Mouse (Mus musculus): ENCODE measurements at regions not wholly inside any gene's neighbourhood (a gene's known extent, or its start where the extent isn't known, plus 50 kb on each side); places are given as distances from the start of the nearest gene placed in this dataset.

DNA sequence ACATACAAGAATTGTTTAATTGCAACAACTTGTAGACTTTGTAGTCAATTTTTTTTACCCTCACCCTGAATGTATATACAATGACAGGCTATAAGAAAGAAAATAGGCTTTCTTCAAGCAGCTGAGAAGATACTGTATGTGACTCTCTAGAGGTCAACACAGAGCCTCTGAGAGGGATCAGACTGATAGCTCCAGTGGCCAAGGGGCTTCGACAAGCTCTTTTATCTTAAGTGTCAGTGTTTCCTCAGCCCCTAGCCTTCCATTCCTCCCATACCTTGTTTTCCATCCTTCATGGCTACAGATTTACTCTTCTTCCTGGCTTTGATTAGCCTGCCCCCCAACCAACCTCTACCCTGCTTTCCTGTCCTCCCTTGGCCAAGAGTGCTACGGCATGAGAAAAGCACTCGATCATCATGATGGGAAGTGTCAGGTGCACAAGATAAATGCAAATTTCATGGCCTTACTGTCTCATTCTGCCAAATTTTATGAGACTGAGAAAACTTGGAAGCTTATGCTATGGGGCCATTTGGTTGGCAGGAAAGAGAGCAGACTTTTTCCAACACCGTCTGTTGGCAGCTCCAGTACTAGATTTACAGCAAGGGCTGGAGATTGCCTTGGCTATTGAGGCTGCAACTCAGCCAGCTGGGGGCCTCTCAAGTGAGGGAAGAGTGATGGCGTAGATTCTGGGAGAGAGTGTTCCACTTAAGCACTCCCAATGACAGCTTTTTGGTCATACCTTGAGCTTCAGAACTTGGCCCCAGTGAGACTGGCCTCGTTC lies 484.3 kb upstream of the Etaa1 start:
- DNase-seq (ENCODE audit: low read depth, low spot score): no peak

DNA sequence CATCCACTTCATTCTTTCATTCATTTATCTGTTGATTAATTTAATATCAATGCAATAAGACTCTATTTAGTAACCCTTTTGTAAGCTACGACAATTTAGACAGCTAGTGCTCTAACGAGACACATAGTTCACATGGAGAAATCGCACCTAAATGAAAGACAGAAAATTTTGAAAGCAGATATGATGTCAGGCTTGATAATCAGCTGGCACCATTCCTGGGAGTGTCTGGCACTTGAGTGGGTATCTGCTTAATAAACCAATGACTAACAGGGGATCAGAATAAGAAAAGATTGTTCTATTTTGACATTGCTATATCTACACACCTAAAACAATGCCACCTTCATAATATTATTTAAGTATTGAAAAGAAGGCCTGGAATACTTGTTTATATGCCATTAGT lies 467.4 kb upstream of the Etaa1 start:
- DNase-seq (ENCODE audit: low read depth, low spot score): no peak

DNA sequence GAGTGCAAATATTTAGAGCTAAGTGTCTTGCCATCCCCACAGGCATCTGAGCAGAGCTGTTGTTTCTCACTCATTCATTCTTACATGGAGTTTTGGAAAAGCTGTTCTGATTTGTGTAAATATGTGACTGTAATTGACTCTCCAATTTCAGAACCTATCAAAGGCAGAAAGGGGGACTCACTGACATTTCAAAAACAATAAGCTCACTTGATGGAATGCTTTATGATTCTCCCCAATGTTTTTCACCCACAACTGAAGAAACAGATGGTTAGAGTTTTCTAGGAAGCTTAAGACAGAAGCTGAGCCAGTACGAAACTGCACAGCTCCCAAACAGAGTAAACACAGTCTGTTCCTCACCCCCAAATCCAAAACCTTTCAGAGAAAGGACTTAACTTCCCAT lies 460.1 kb upstream of the Etaa1 start:
- no peak for DNase-seq (ENCODE audit: low read depth, low spot score)

DNA sequence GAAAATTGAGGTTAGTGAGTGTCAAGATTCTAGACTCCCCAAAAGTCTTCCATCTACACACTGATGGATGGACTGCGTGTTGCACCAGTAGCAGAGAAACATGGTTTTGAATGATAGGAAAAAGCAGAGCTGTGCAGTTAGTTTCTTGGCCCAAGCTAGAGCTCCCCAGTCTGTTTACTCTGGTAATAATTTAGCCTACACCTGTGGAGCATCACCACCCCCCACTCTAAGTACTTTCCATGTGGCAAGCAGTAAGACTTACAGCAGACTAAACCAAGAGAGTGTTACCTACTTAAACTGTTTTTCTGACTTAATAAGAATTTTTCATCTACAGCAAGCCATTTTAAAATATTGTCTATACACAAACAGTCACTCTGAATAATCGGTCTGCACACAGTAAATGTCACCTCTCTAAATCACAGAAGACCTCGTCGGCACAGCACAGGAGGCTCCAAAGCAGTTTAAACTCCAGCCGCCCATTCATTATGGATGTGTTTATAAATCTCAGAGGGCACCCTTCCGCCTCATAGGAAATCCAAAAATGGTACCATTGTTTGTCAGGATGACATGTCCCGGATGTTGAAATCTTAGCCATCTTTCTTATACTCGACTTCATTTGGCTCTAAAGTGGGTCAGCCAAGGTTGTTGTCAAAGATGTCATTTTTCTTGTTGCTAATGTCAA lies 454.5 kb upstream of the Etaa1 start:
- DNase-seq (ENCODE audit: low read depth, low spot score): no peak

DNA sequence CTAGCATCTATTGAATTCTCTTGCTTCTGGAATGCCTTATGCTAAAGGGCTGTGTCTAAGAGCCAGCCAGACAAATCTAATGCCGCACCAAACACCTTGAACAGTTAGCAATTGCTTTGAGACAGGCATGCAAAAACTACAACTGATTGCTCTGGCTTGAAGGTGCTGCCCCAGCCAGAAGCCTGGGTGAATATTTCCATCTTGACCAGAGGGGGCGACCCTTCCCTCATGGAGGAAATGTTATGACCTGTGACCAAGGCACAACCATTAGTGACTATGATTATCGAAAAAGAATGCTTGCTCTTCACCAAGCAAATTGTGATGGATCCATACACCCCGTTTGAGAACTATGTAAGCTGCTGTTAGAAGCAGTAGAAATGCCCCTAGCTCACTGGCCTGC lies 445.9 kb upstream of the Etaa1 start:
- peak; percentile 11 for DNase-seq (ENCODE audit: low read depth, low spot score)

DNA sequence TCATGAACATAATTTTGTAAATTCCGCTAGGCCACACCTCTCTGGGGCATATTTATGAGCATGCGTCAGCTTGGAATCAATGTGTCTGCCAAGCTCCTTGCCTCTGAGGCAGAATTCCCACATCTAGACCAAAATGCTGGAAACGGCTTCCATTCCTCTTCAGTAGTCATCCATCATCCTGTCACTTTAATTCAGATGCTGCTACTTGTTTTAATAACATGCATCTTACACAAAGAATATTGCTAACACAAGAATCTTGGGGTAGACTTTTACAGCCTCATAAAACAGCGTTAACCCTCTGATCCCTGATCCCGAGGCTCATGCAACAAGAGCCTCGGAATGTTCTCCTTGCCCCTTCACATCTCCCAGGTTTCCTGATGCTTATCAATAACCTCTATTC lies 442.7 kb upstream of the Etaa1 start:
- DNase-seq (ENCODE audit: low read depth, low spot score): no peak

DNA sequence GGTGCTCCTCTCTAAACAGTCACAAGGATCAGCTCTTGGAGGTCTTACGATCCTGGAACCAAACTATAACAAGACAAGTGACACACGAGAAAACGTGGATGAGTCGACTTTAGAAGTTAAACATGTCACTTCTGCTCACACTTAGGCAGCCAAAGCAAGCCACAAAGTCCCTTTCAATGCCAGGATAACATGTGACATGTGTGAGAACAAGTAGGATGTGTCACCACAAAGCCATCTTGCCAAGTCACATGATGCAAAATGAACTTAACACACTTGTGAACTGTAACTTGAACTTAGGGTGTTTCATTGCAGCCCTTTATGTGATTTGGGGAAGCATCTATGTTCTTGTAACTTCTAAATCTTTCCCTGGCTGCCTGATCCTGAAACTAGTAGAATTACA lies 442.0 kb upstream of the Etaa1 start:
- DNase-seq (ENCODE audit: low read depth, low spot score): no peak

DNA sequence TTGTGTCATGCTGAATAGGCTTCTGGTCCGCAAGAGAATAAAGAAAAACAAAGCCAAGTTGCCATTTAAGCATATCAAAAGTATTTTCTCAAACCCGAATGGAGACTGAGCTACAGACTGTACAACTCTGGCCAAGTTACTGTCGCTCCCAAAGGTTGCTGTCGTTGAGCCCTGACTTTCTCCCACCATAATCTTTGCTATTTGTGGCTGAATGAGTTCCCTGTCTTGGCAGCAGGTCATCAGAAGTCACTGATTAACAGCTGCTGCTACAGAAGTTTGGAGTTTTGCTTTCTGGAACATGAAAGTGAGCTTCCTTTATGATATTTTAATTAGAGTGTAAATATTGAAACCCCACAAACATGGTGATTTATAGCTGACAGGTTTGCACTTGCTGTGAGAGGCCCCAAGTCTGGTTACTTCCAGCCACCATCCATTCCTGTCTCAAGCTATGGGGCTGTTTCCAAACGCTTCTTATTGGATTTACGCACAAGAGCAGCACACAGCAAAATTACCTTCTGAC lies 419.2 kb upstream of the Etaa1 start:
- no peak for DNase-seq (ENCODE audit: low read depth, low spot score)

DNA sequence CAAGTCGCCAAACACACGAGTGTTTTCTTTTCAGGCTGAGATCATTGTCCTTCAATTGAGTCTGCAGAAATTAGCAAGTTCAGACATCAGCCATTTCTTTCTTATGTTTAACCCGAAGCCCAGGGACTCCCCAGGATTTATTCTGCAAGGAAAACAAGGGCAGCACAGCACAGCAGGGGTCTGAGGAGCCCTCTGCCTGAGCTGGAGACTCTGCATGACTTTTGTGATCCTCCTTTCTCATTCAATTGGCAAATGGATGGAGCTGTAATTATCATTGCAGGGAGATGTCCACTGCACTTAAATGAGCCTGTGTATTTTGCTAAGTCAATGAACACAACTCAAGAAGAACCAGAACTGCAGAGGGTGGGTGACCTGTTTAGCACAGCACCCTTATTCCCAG lies 417.6 kb upstream of the Etaa1 start:
- DNase-seq (ENCODE audit: low read depth, low spot score): peak; percentile 86

DNA sequence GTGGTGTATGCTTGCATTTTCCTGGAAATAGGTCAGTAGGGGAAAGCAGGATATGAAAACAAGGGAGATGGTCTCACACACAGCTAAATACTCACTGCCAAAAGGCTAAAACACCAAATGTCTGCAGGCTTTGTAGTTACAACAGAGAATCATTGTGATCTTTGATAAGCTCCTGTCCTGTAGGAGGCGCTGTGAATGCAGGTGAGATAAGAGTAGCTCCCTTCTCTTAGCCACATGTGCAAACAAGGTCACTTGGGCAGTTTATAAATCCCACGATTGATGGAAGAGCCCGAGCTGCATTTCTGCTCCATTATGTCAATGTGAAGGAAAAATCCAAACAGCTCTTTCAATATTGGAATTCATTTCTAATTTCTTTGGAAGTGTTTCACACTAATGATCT lies 417.2 kb upstream of the Etaa1 start:
- peak; percentile 63 for DNase-seq (ENCODE audit: low read depth, low spot score)

DNA sequence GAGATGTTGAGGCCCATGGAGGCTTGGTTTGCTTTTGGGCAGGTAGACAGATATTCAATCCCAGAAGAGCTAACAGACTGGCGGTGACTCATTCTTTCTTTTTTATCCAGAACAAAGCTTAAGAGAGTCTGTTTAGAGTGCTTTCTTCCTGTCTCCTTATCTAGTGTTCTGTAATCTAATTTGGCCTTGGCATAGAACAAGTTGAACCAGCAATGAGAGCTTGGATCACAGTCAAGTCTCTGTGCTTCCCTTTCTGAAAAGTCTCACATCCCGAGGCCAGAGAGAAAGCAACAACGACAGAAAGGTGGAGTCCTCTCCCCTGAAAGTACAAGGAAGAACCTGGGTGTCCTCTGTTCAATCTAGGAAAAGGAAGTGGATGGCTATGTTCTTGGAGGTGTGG lies 401.2 kb upstream of the Etaa1 start:
- no peak for DNase-seq (ENCODE audit: low read depth, low spot score)

DNA sequence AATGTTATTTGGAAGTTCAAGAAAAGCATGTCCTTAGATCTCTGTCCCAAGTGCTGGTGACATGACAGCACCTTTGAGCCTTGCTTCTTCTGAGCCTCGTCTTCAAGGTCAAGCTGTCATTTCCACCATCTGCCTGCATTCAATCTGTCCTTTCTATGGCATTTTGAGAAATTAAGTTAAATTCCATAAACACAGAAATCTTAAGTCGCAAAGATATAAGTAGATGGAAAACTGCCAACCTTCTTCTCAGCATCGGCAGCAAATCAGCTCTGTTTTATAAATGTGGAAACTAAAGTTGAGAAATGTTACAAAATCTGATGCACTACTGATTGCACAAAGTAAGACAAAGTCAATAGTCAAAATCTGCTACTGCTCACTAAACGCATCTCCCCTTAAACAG lies 400.5 kb upstream of the Etaa1 start:
- no peak for DNase-seq (ENCODE audit: low read depth, low spot score)

DNA sequence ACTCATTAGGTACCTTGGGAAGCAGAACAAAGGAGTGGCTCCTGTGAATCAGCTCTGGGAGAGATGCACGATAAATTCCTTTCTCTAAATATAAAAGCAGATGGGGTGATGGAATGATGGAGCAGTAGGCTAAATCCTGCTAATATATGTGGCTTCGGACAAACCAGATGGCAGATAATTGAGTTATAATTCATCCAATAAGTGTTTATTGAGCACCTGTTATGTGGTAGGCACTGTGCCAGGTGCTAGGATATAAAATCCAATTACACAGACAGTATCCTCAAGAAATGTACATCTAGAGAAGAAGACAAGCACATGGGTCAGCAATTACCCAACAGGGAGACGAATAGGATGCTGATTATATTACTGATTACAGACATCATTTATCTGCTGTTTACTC lies 394.2 kb upstream of the Etaa1 start:
- DNase-seq (ENCODE audit: low read depth, low spot score): no peak

DNA sequence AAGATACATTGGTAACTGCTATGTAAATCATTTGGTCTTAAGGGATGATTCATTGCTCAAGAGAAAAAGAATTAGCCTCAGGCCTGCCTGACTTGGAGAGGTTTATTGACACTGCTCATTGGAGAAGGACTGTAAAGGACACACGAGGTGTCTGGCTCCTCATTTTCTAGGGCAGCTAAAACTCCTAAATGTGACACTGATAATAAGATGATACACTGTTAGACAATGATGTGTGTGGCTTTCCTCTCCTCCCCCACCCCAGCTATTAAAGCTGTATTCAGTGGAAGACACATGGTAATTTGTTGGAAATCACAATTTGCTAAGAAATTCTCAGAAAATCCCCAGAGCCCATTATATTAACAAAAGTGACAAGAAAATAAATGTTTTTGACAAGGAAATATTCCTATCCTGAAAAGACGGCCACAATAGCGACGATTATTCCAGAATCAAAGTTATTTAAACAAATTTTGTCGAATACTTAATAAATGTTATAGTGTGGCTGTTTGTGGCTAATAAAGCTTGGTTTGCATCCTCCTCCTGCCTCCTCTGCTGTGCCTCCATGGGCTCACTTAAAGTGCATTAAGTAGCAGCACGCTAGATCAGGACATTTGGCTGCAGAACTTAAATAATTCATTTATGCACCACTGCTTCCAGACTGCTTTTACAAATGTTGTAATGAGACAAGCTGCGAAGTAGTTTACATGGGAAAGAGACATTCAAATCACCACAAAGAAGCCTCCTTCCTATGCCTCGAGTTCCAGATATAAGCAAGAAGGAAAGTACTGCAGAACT lies 360.0 kb upstream of the Etaa1 start:
- DNase-seq (ENCODE audit: low read depth, low spot score): no peak

DNA sequence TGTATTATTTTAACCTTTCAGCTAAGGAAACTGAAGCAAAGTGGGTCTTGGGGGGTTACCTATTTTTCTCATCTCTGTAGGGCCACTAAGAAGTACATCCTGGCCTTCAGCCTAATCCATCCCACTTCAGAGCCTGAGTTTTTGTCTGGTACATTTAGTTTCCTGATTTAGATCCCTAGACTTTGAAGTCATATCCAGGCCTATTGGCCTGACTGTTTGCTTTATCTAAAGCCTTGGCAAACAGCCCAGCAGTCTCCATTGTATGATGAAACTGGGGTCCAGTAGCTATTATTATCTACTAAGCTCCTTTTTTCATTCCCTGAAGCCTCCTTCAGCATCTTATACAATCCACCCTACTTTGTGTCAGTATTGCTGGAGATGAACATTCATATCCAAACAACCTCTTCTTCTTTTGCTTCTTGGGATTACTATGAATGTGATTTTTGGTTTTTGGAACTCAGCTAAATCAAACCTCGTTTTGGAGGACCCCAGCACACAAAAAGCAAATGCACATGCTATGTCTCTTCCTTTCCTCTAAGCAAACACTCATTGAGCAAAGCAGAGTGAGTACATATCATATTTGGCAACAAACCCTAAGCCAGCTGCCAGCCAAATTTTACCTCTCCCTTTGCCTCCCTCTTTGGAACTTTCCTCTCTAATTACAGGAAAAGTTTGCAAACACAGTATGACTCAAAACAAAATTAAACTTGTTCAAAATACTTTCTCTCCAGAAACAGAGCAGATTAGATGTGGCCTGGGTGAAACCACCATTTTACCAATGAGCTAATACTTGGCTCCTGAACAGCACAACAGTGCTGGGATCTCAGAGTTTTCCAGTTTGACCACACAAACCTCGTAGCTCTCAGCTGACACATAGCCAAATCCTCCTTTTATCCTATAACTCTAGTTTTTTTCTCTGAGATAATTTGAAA lies 342.8 kb upstream of the Etaa1 start:
- no peak for DNase-seq (ENCODE audit: low read depth, low spot score)

DNA sequence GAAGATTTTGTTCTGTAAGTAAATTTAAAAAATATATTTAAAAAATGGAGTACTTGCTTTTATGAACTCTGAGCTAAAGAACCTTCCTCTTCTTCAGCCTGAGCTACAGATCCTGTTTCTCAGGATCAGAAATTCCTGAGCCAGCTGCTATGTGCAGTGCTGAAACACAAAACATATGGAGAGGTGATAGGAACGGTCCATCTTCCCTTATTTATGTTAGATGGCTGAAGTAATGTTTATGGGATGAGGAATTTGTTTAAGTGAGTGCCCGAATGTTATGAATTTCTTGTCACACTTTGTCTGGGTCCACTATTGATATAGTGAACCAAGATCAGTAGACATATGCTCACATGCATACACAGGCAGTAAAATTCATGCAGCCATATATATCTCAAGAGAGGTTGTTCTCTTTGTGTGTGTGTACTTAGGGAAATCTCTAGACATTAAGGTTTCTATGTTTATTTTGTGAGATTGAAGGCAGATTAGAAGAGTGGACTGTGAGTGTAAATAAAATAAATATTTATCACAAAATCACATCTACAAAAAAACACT lies 325.0 kb upstream of the Etaa1 start:
- no peak for DNase-seq (ENCODE audit: low read depth, low spot score)

DNA sequence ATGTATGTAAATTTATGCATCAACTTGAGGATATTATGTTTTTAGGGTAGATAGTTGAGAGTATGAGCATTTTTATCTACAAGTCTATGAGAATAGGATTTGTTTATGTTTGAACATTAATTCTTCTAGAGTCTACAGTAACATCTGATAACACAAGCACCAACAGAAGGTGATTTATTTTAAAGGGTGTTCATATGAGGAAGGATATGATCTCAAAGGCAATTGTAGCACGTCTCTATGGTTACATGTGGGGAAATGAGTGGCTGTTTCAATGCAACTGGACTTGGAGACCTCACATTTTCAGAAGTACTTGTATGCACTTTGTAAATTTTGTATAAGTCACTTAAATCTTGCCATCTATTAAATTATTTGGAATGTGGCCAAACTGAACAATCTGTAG lies 318.7 kb upstream of the Etaa1 start:
- DNase-seq (ENCODE audit: low read depth, low spot score): no peak

DNA sequence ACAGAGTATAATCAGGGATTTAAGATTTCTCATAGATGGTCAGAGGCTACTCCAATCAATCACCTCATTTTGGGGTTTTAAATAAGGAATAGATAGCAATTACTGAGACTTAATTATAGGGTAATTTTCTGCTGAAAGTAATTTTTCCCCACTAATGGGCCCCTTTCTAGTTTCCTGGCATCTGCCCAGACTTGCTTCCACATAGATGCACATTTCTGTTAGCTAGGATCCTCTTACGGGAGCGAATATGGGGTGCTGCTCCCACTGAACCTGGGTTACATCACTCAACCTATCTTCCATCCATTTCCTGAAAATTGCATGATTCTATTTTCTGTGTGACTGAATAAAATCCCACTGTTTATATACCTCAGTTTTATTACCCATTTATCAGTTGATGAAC lies 312.5 kb upstream of the Etaa1 start:
- no peak for DNase-seq (ENCODE audit: low read depth, low spot score)

DNA sequence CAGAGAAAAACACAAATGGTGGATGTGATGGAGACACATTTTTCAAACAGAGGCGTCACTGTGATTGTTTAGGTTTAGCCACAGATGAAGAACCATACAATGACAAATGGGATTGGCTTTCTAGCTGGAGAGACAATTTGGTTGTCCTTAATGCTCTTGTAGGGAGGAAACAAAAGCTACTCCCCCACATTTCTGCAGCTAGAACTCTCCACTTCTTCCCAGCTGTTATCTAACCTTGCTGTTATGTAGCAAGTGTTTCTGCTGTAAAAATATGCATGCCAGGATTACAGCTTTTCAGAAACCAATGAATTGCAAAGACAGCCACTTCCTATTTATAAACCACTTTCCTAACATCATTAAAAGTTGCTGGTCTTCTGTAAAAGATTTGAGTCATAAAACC lies 309.2 kb upstream of the Etaa1 start:
- DNase-seq (ENCODE audit: low read depth, low spot score): no peak

DNA sequence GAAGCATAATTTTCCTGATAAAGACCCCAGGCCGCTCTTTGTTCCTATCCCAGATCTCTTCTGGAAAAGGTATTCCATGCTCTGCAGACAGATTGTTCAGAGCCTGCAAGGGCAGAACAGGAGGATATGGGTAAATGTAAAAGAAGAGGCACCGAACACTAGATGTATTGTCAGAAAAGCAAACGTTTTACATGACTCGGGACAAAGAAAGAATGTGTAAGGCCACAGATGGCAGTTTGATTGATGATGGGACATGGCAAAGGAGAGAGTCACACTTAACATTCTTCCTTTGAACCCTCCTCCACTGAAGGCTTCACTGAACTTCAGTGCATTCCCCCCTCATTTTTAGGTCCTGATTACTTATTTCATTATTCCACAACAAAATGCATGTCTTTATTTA lies 295.6 kb upstream of the Etaa1 start:
- no peak for DNase-seq (ENCODE audit: low read depth, low spot score)

DNA sequence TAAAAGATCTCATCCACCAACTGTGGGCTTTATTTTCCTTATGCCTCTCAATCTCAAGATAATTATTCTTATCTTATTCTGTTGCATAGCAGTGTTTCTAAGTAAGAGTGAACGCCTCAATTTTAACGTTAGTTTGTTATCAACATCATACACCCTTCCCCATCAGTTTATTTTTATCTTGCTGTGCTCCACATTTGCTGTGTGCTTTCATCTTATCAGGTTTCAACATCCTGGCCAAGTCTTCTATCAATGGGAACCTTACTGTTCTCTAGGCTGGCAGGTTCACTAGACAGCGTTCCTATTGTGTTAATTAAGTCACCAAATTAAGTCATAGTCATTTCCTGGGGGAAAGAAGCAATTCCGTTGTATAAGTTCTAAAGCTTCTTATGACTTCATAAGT lies 263.1 kb upstream of the Etaa1 start:
- no peak for DNase-seq (ENCODE audit: low read depth, low spot score)
